Mouse (Mus musculus) midbrain, embryonic 15.5 days (tissue): ENCODE measurements at regions not wholly inside any gene's neighbourhood (a gene's known extent, or its start where the extent isn't known, plus 50 kb on each side); places are given as distances from the start of the nearest gene placed in this dataset.
A peak's percentile ranks its signal among the peaks of the same experiment; 100 is the strongest.

Experiments used
- ATAC-seq: fragments of 200-750 bp; cut with Nextera tagmentation; replicated peaks from 2 replicates; pipeline ENCODE4 v1.8.0; 2017; ENCODE audit warnings: moderate TSS enrichment
- H3K27ac ChIP-seq: fragments of 300-500 bp; sonication (generic); 2 replicates; pipeline ENCODE4 v1.5.1; 2015; ENCODE audit warnings: mild to moderate bottlenecking, inconsistent platforms
- H3K27me3 ChIP-seq: fragments of 300-500 bp; sonication (generic); replicated peaks from 2 replicates; pipeline ENCODE4 v1.6.1; 2015; ENCODE audit warnings: inconsistent platforms
- H3K36me3 ChIP-seq: fragments of 300-500 bp; sonication (generic); replicated peaks from 2 replicates; pipeline ENCODE4 v1.6.1; 2015; ENCODE audit warnings: inconsistent platforms
- H3K4me1 ChIP-seq: fragments of 300-500 bp; sonication (generic); 2 replicates; pipeline ENCODE4 v1.6.1; 2015; ENCODE audit warnings: inconsistent platforms
- H3K4me2 ChIP-seq: fragments of 300-500 bp; sonication (generic); 2 replicates; pipeline ENCODE4 v1.6.1; 2015; ENCODE audit warnings: inconsistent platforms, mild to moderate bottlenecking, moderate library complexity
- H3K4me3 ChIP-seq: fragments of 300-500 bp; sonication (generic); 2 replicates; pipeline ENCODE4 v1.5.1; 2015; ENCODE audit warnings: mild to moderate bottlenecking, inconsistent platforms
- H3K9ac ChIP-seq: fragments of 300-500 bp; sonication (generic); 2 replicates; pipeline ENCODE4 v1.6.1; 2015; ENCODE audit warnings: mild to moderate bottlenecking, inconsistent platforms
- H3K9me3 ChIP-seq: fragments of 300-500 bp; sonication (generic); 2 replicates; pipeline ENCODE4 v1.6.1; 2016; ENCODE audit warnings: inconsistent platforms
- WGBS: fragments of 180-500 bp; shearing (Covaris S2); methylation state at CpG from one replicate; pipeline ENCODE4 v1.1.7; 2015; ENCODE audit warnings: mixed read lengths; 5-methylcytosine and 5-hydroxymethylcytosine counted together

GRCm38 (mm10) chr4:40400089-40400488 lies 71.9 kb upstream of the Tmem215 start:
- Histone ChIP-seq H3K27ac (no peak overlapping the region), H3K4me1 (no peaks in the 10 kb centered on the region), H3K4me3 (no peak overlapping the region), H3K4me2 (no peak overlapping the region), H3K27me3 (no peaks in the 10 kb centered on the region), H3K9ac (no peak overlapping the region), H3K36me3 (no peaks in the 10 kb centered on the region), H3K9me3 (no peaks in the 10 kb centered on the region)
- no peak for ATAC-seq

GRCm38 (mm10) chr4:40390183-40390582 lies 81.8 kb upstream of the Tmem215 start:
- Histone ChIP-seq H3K27ac (no peak overlapping the region), H3K4me2 (no peak overlapping the region), H3K9ac (no peak overlapping the region), H3K27me3 (no peaks in the 10 kb centered on the region), H3K9me3 (no peaks in the 10 kb centered on the region), H3K4me3 (no peak overlapping the region), H3K4me1 (no peaks in the 10 kb centered on the region), H3K36me3 (no peaks in the 10 kb centered on the region)
- WGBS = 81% methylated on average over 1 of the region's 1 CpGs
- ATAC-seq = no peak

DNA sequence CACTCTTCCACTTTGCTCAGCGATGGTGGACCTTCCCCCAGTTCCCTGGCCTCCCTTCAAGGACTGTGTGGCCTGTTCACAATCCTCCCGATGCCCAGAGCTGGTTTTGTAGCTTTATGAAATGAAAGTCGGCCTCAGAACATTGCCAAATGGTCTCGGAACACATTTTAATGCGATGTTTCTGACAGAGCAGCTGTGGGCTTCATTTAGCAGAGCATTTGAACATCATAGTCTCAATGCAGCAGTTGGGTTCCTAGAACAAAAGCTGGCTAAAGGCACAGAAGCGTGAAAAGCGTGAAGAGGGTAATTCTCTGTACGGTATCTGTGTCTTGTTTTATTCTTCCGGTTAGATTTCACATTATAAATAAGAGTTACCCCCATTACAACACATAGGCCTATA lies 86.7 kb upstream of the Tmem215 start:
- Histone ChIP-seq H3K4me2 (no peak overlapping the region), H3K4me1 (no peaks in the 10 kb centered on the region), H3K4me3 (no peak overlapping the region), H3K9me3 (no peaks in the 10 kb centered on the region), H3K27me3 (no peaks in the 10 kb centered on the region), H3K36me3 (no peaks in the 10 kb centered on the region), H3K27ac (no peak overlapping the region), H3K9ac (no peak overlapping the region)
- 55% methylated on average over 9 of the region's 9 CpGs for WGBS
- no peak for ATAC-seq

GRCm38 (mm10) chr4:40384704-40385103 lies 87.3 kb upstream of the Tmem215 start:
- 92% methylated on average over 3 of the region's 3 CpGs for WGBS
- Histone ChIP-seq H3K4me1 (no peaks in the 10 kb centered on the region), H3K9ac (no peak overlapping the region), H3K4me3 (no peak overlapping the region), H3K4me2 (no peak overlapping the region), H3K27me3 (no peaks in the 10 kb centered on the region), H3K27ac (no peak overlapping the region), H3K9me3 (no peaks in the 10 kb centered on the region), H3K36me3 (no peaks in the 10 kb centered on the region)
- no peak for ATAC-seq

GRCm38 (mm10) chr4:40380309-40380708 lies 91.7 kb upstream of the Tmem215 start:
- H3K27ac ChIP-seq = no peak overlapping the region
- WGBS = 84% methylated on average over 8 of the region's 8 CpGs
- no peak overlapping the region for H3K4me2 ChIP-seq
- H3K4me1 ChIP-seq = no peaks in the 10 kb centered on the region
- H3K36me3 ChIP-seq = no peaks in the 10 kb centered on the region
- H3K4me3 ChIP-seq = no peak overlapping the region
- H3K9me3 ChIP-seq = no peaks in the 10 kb centered on the region
- H3K9ac ChIP-seq = no peak overlapping the region
- no peak for ATAC-seq
- H3K27me3 ChIP-seq = no peaks in the 10 kb centered on the region

- no peaks in the 10 kb centered on the region for H3K27me3 ChIP-seq
- no peaks in the 10 kb centered on the region for H3K4me1 ChIP-seq
- H3K4me2 ChIP-seq = no peak overlapping the region
- H3K9ac ChIP-seq = no peak overlapping the region
- H3K36me3 ChIP-seq = no peaks in the 10 kb centered on the region
- ATAC-seq = 0 out of 2 replicates have a peak, but pooled peaks have one; percentile 54
- WGBS = 72% methylated on average over 9 of the region's 9 CpGs
- H3K9me3 ChIP-seq = no peaks in the 10 kb centered on the region
- H3K27ac ChIP-seq = no peak overlapping the region
- no peak overlapping the region for H3K4me3 ChIP-seq
Observed at GRCm38 (mm10) chr4:40375439-40376154, 96.4 kb upstream of the Ndufb6 start.

DNA sequence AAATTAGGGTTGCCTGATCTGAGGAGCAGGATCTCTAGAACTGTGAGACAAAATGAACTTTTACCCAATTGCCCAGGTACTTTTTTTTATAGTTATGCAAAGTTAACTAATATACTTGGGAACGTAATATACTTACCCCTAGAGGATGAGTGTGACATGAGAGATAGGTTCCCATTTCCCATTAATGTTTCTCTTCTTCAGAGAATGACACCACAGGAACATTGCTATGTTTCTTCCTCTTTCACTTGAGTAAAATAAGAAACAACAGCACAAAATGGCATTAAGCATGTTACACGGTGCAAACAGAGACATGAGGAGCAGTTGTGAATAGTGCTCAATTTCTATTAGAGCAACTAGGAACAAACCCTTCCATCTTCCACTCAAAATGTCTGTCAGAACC lies 95.0 kb upstream of the Ndufb6 start:
- 83% methylated on average over 2 of the region's 2 CpGs for WGBS
- Histone ChIP-seq H3K9ac (no peak overlapping the region), H3K27ac (no peak overlapping the region), H3K9me3 (no peaks in the 10 kb centered on the region), H3K4me3 (no peak overlapping the region), H3K4me1 (no peaks in the 10 kb centered on the region), H3K36me3 (no peaks in the 10 kb centered on the region), H3K27me3 (no peaks in the 10 kb centered on the region), H3K4me2 (no peak overlapping the region)
- ATAC-seq = no peak

- whole genome bisulfite sequencing = 86% methylated on average over 3 of the region's 3 CpGs
- no peaks in the 10 kb centered on the region for H3K36me3 ChIP-seq
- H3K27ac ChIP-seq = no peak overlapping the region
- no peaks in the 10 kb centered on the region for H3K9me3 ChIP-seq
- no peak overlapping the region for H3K4me2 ChIP-seq
- H3K27me3 ChIP-seq = no peaks in the 10 kb centered on the region
- H3K4me1 ChIP-seq = no peaks in the 10 kb centered on the region
- H3K9ac ChIP-seq = no peak overlapping the region
- no peak overlapping the region for H3K4me3 ChIP-seq
- ATAC-seq = no peak
Observed at GRCm38 (mm10) chr4:40364329-40364728, 85.1 kb upstream of the Ndufb6 start.

DNA sequence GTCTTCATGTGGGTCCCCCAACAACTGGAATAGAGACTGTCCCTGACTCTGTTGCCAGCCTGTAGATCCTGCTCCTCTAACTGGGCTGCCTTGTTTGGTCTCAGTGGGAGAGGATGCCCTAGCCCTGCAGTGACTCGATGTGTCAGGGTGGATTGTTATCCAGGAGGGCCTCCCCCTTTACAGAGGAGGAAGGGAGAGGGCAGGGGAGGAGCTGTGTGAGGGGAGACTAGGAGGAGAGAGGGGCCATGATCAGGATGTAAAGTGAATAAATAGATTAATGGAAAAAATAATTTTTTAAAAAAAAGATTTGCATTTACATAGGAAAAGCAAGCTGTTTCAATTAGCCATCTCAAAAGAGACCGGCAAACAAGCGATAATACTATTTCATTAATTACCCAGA lies 80.1 kb upstream of the Ndufb6 start:
- H3K4me3 ChIP-seq = no peak overlapping the region
- no peak overlapping the region for H3K4me2 ChIP-seq
- H3K9ac ChIP-seq = no peak overlapping the region
- H3K9me3 ChIP-seq = no peaks in the 10 kb centered on the region
- no peak overlapping the region for H3K27ac ChIP-seq
- no peaks in the 10 kb centered on the region for H3K4me1 ChIP-seq
- 41% methylated on average over 3 of the region's 3 CpGs for WGBS
- ATAC-seq = 0 out of 2 replicates have a peak, but pooled peaks have one; percentile 48
- no peaks in the 10 kb centered on the region for H3K27me3 ChIP-seq
- H3K36me3 ChIP-seq = no peaks in the 10 kb centered on the region

GRCm38 (mm10) chr4:40357088-40357853 lies 78.0 kb upstream of the Ndufb6 start:
- 61% methylated on average over 7 of the region's 7 CpGs for WGBS
- no peaks in the 10 kb centered on the region for H3K36me3 ChIP-seq

GRCm38 (mm10) chr4:40355791-40356450 lies 76.7 kb upstream of the Ndufb6 start:
- Histone ChIP-seq H3K4me3 (no peak overlapping the region), H3K4me2 (no peak overlapping the region), H3K9me3 (no peaks in the 10 kb centered on the region), H3K27me3 (no peaks in the 10 kb centered on the region), H3K4me1 (no peaks in the 10 kb centered on the region), H3K9ac (no peak overlapping the region), H3K27ac (no peak overlapping the region), H3K36me3 (no peaks in the 10 kb centered on the region)
- ATAC-seq = no peak
- 71% methylated on average over 3 of the region's 3 CpGs for whole genome bisulfite sequencing

More at GRCm38 (mm10) chr4:40357088-40357853, 78.0 kb upstream of the Ndufb6 start:
- Histone ChIP-seq H3K4me2 (no peak overlapping the region), H3K27ac (no peak overlapping the region), H3K4me1 (no peaks in the 10 kb centered on the region), H3K9me3 (no peaks in the 10 kb centered on the region), H3K4me3 (no peak overlapping the region), H3K9ac (no peak overlapping the region), H3K27me3 (no peaks in the 10 kb centered on the region)
- ATAC-seq = no peak

GRCm38 (mm10) chr4:40354456-40354855 lies 75.2 kb upstream of the Ndufb6 start:
- H3K4me2 ChIP-seq = no peak overlapping the region
- no peaks in the 10 kb centered on the region for H3K27me3 ChIP-seq
- no peak overlapping the region for H3K4me3 ChIP-seq
- no peak overlapping the region for H3K27ac ChIP-seq
- no peaks in the 10 kb centered on the region for H3K4me1 ChIP-seq
- H3K9me3 ChIP-seq = no peaks in the 10 kb centered on the region
- H3K36me3 ChIP-seq = no peaks in the 10 kb centered on the region
- 80% methylated on average over 3 of the region's 3 CpGs for WGBS
- no peak overlapping the region for H3K9ac ChIP-seq
- ATAC-seq = no peak
